Mouse (Mus musculus) heart, embryonic 16.5 days (tissue): ENCODE results near the gene Bet1l. TPM values are rescaled to one million over a fixed set of nuclear protein-coding genes. Genes with fewer than 3 reads are reported as not detected.
A peak's percentile ranks its signal among the peaks of the same experiment; 100 is the strongest.
"Not testable (repeated sequence)": the region's sequence is repeated elsewhere in the genome, so short reads cannot be mapped to it uniquely, and the experiment has no call there.

Experiments used
- ATAC-seq: fragments of 200-750 bp; cut with Nextera tagmentation; replicated peaks from 2 replicates; pipeline ENCODE4 v1.8.0; 2017; ENCODE audit warnings: moderate number of reproducible peaks; ENCODE audit not compliant: insufficient read depth, low FRiP score; ENCODE audit errors: extremely low read depth
- H3K27ac ChIP-seq: fragments of 300-500 bp; sonication (generic); 2 replicates; pipeline ENCODE4 v1.5.1; 2014; ENCODE audit warnings: mild to moderate bottlenecking, low read length, control low read depth, moderate library complexity
- H3K27me3 ChIP-seq: fragments of 300-500 bp; sonication (generic); 2 replicates; pipeline ENCODE4 v1.6.1; 2014; ENCODE audit warnings: low read length, mixed read lengths; ENCODE audit not compliant: control insufficient read depth, insufficient read depth
- H3K36me3 ChIP-seq: fragments of 300-500 bp; sonication (generic); 2 replicates; pipeline ENCODE4 v1.6.1; 2014; ENCODE audit not compliant: control insufficient read depth, insufficient read depth
- H3K4me1 ChIP-seq: fragments of 300-500 bp; sonication (generic); 2 replicates; pipeline ENCODE4 v1.6.1; 2014; ENCODE audit warnings: low read length, mixed read lengths; ENCODE audit not compliant: control insufficient read depth, insufficient read depth
- H3K4me2 ChIP-seq: fragments of 300-500 bp; sonication (generic); 2 replicates; pipeline ENCODE4 v1.6.1; 2014; ENCODE audit warnings: low read depth, mild to moderate bottlenecking, control low read depth, low read length
- H3K4me3 ChIP-seq: fragments of 300-500 bp; sonication (generic); 2 replicates; pipeline ENCODE4 v1.5.1; 2014; ENCODE audit warnings: mild to moderate bottlenecking, control low read depth, low read length
- H3K9ac ChIP-seq: fragments of 300-500 bp; sonication (generic); 2 replicates; pipeline ENCODE4 v1.6.1; 2014; ENCODE audit warnings: low read length, control low read depth
- H3K9me3 ChIP-seq: fragments of 300-500 bp; sonication (generic); replicated peaks from 2 replicates; pipeline ENCODE4 v1.6.1; 2016; ENCODE audit warnings: low read length; ENCODE audit not compliant: control insufficient read depth
- WGBS: fragments of 180-500 bp; shearing (Covaris S2); extraction: QIAGEN DNeasy Blood & Tissue Kit; methylation state at CpG from one replicate; pipeline ENCODE4 v1.1.7; 2014; 5-methylcytosine and 5-hydroxymethylcytosine counted together
- polyA plus RNA-seq: library from polyadenylated mRNA; unstranded; fragments of >200 nt; fragmentation: Nextera tagmentation; extraction: Ambion mirVana; gene quantifications from 2 replicates; pipeline ENCODE4 v1.2.1, GENCODE M21; 2015

Gene Bet1l
- polyA plus RNA-seq, 1 experiment from 2014 or later: 39.5 TPM

- no peak overlapping the region for H3K4me3 ChIP-seq
- no peak overlapping the region for H3K9ac ChIP-seq
- ATAC-seq: no peak
- no peak overlapping the region for H3K27ac ChIP-seq
- H3K4me2 ChIP-seq: no peak overlapping the region
- H3K27me3 ChIP-seq: no peaks in the 10 kb centered on the region
- peaks cover 5% of the 10 kb centered on the region; the same call in 1 of the 2 replicates for H3K4me1 ChIP-seq
- no peaks in the 10 kb centered on the region for H3K9me3 ChIP-seq
- H3K36me3 ChIP-seq: peaks cover 41% of the 10 kb centered on the region
- 87% methylated on average over 3 of the region's 3 CpGs for WGBS
These were observed 37.2 kb upstream of the Bet1l start for GRCm38 (mm10) chr7:140894611-140895010.

GRCm38 (mm10) chr7:140894031-140894430 lies 36.7 kb upstream of the Bet1l start:
- H3K27me3 ChIP-seq: no peaks in the 10 kb centered on the region
- no peak overlapping the region for H3K4me2 ChIP-seq
- no peak overlapping the region for H3K9ac ChIP-seq
- H3K27ac ChIP-seq: no peak overlapping the region
- H3K9me3 ChIP-seq: no peaks in the 10 kb centered on the region
- H3K36me3 ChIP-seq: peaks cover 46% of the 10 kb centered on the region
- H3K4me3 ChIP-seq: no peak overlapping the region
- ATAC-seq: no peak
- H3K4me1 ChIP-seq: peaks cover under 1% of the 10 kb centered on the region; the same call in 1 of the 2 replicates
- WGBS: 90% methylated on average over 7 of the region's 7 CpGs

GRCm38 (mm10) chr7:140890636-140891035 lies 33.3 kb upstream of the Bet1l start:
- not testable (repeated sequence) for H3K4me1 ChIP-seq, H3K9ac ChIP-seq, H3K4me2 ChIP-seq, H3K27me3 ChIP-seq, ATAC-seq, H3K9me3 ChIP-seq, H3K27ac ChIP-seq, H3K4me3 ChIP-seq
- WGBS: 95% methylated on average over 16 of the region's 16 CpGs
- peaks cover 46% of the 10 kb centered on the region for H3K36me3 ChIP-seq

GRCm38 (mm10) chr7:140882469-140882803 lies 25.1 kb upstream of the Bet1l start:
- H3K9ac ChIP-seq: peak overlapping the region; percentile 88
- no peaks in the 10 kb centered on the region for H3K9me3 ChIP-seq
- peak overlapping the region; percentile 92 for H3K27ac ChIP-seq
- H3K36me3 ChIP-seq: peaks cover 14% of the 10 kb centered on the region
- ATAC-seq: no peak; the same call in 1 of the 2 replicates
- no peaks in the 10 kb centered on the region for H3K27me3 ChIP-seq
- peaks cover 16% of the 10 kb centered on the region for H3K4me1 ChIP-seq
- 1% methylated on average over 12 of the region's 12 CpGs for WGBS
- peak overlapping the region; percentile 97 for H3K4me3 ChIP-seq
- peak overlapping the region; percentile 73 for H3K4me2 ChIP-seq

GRCm38 (mm10) chr7:140881696-140882468 lies 24.5 kb upstream of the Bet1l start, which contains the start of the genes Psmd13 and Sirt3:
Psmd13 (plus strand) TSS chr7:140881968.
Sirt3 (minus strand) TSS chr7:140882309.
- peak within 1 kb of the TSS; percentile 73 for H3K4me2 ChIP-seq
- H3K9ac ChIP-seq: peak within 1 kb of the TSS; percentile 88
- under 1% methylated on average over 59 of the region's 59 CpGs for WGBS
- H3K36me3 ChIP-seq: peaks cover 9% of the 10 kb centered on the region
- peak within 1 kb of the TSS; percentile 97 for H3K4me3 ChIP-seq
- ATAC-seq: peak; percentile 97
- peak within 1 kb of the TSS; percentile 92 for H3K27ac ChIP-seq
- no peaks in the 10 kb centered on the region for H3K9me3 ChIP-seq
- H3K27me3 ChIP-seq: no peaks in the 10 kb centered on the region
- H3K4me1 ChIP-seq: peaks cover 16% of the 10 kb centered on the region

GRCm38 (mm10) chr7:140880865-140881515 lies 23.6 kb upstream of the Bet1l start:
- Histone ChIP-seq H3K27ac (peak overlapping the region; percentile 92), H3K9me3 (no peaks in the 10 kb centered on the region), H3K9ac (peak overlapping the region; percentile 88), H3K4me3 (peak overlapping the region; percentile 97), H3K27me3 (no peaks in the 10 kb centered on the region), H3K36me3 (peaks cover 9% of the 10 kb centered on the region), H3K4me1 (peaks cover 16% of the 10 kb centered on the region), H3K4me2 (peak overlapping the region; percentile 73)
- no peak for ATAC-seq
- WGBS: 6% methylated on average over 8 of the region's 8 CpGs

GRCm38 (mm10) chr7:140880419-140880818 lies 23.0 kb upstream of the Bet1l start:
- peaks cover 13% of the 10 kb centered on the region for H3K36me3 ChIP-seq
- no peaks in the 10 kb centered on the region for H3K9me3 ChIP-seq
- peak overlapping the region; percentile 73 for H3K4me2 ChIP-seq
- H3K27ac ChIP-seq: peak overlapping the region; percentile 20; the same call in 1 of the 2 replicates
- no peaks in the 10 kb centered on the region for H3K27me3 ChIP-seq
- ATAC-seq: no peak
- peak overlapping the region; percentile 97 for H3K4me3 ChIP-seq
- peak overlapping the region; percentile 88 for H3K9ac ChIP-seq
- WGBS: 73% methylated on average over 3 of the region's 3 CpGs
- peaks cover 16% of the 10 kb centered on the region for H3K4me1 ChIP-seq

GRCm38 (mm10) chr7:140879355-140879754 lies 22.0 kb upstream of the Bet1l start:
- Histone ChIP-seq H3K4me2 (peak overlapping the region; percentile 17; the same call in 1 of the 2 replicates), H3K36me3 (peaks cover 20% of the 10 kb centered on the region), H3K9ac (no peak overlapping the region), H3K9me3 (no peaks in the 10 kb centered on the region), H3K4me3 (no peak overlapping the region), H3K4me1 (peaks cover 16% of the 10 kb centered on the region), H3K27me3 (no peaks in the 10 kb centered on the region), H3K27ac (no peak overlapping the region)
- no peak for ATAC-seq
- WGBS: 74% methylated on average over 7 of the region's 7 CpGs

- no peak overlapping the region for H3K27ac ChIP-seq
- no peak overlapping the region for H3K9ac ChIP-seq
- H3K4me1 ChIP-seq: peaks cover 11% of the 10 kb centered on the region; the same call in 1 of the 2 replicates
- H3K9me3 ChIP-seq: no peaks in the 10 kb centered on the region
- no peak overlapping the region for H3K4me3 ChIP-seq
- H3K27me3 ChIP-seq: no peaks in the 10 kb centered on the region
- WGBS: 76% methylated on average over 6 of the region's 6 CpGs
- no peak for ATAC-seq
- no peak overlapping the region for H3K4me2 ChIP-seq
- H3K36me3 ChIP-seq: peaks cover 21% of the 10 kb centered on the region
These were observed 20.0 kb upstream of the Bet1l start for GRCm38 (mm10) chr7:140877364-140877763.
